Comparison of ENCODE assay signal across 23 mouse cellular contexts in genomic region chr12:54890426-54890825, GRCm38 (mm10). TPM values are rescaled to one million over a fixed set of nuclear protein-coding genes. Genes with fewer than 3 reads are reported as not detected.
DNase-seq lines count a peak whose midpoint lies in the region; ATAC-seq and TF ChIP-seq lines count a peak whose summit lies in the region.
"Had no signal": no experiment of that assay in that cellular context is flagged by ENCODE, and none has a peak within 500 bp of the region (broad histone marks: within the 10 kb centered on the region; RNA-seq: fewer than 3 reads in every experiment).

No protein-coding gene starts in this region.

- no peak overlapping the region for H3K4me2 ChIP-seq in kidney, embryonic 16.5 days (replicated peaks; ENCODE audit: low read depth, low read length)
- H3K4me2 ChIP-seq in lung, postnatal 0 days (replicated peaks; ENCODE audit: low read depth, low read length) = no peak overlapping the region
- H3K4me2 ChIP-seq: embryonic facial prominence, embryonic 15.5 days; heart, embryonic 13.5 days; hindbrain, embryonic 13.5 days; limb, embryonic 15.5 days; neural tube, embryonic 15.5 days had no signal

- TF ChIP-seq POLR2A in kidney, adult 2 months (IDR thresholded peaks at IDR 0.05; ENCODE audit: low read depth, low read length) = no peak

- no peaks in the 10 kb centered on the region for H3K27me3 ChIP-seq in kidney, adult 2 months (replicated peaks; ENCODE audit: control insufficient read depth, insufficient read depth, low read length)
- H3K27me3 ChIP-seq in kidney, embryonic 16.5 days (ENCODE audit: insufficient read depth, low read length) = no peaks in the 10 kb centered on the region
- H3K27me3 ChIP-seq in lung, postnatal 0 days (replicated peaks; ENCODE audit: insufficient read depth, low read length) = no peaks in the 10 kb centered on the region
- H3K27me3 ChIP-seq: embryonic facial prominence, embryonic 15.5 days; heart, embryonic 13.5 days; hindbrain, embryonic 13.5 days; limb, embryonic 15.5 days; neural tube, embryonic 15.5 days had no signal

- ATAC-seq in kidney, embryonic 16.5 days (ENCODE audit: low FRiP score, low TSS enrichment) = no peak
- no peak for ATAC-seq in lung, postnatal 0 days
- ATAC-seq: activated CD4-positive, CD25-positive, alpha-beta regulatory T cell, adult 4 months; forebrain, postnatal 0 days; midbrain, embryonic 16.5 days had no signal

- TF ChIP-seq CTCF in kidney, adult 2 months (conservative IDR thresholded peaks at IDR 0.05; ENCODE audit: insufficient read depth, insufficient read length, low read depth, low read length) = 0 out of 2 replicates have a peak, but pooled peaks have one; percentile 11
- peak; percentile 20; the same call in 1 of the 2 replicates for TF ChIP-seq CTCF in lung, postnatal 0 days (IDR thresholded peaks at IDR 0.05)

- 100% methylated on average over 2 of the region's 2 CpGs for WGBS in kidney, adult 2 months
- 100% methylated on average over 2 of the region's 2 CpGs for WGBS in kidney, embryonic 16.5 days
- WGBS in lung, postnatal 0 days = 100% methylated on average over 2 of the region's 2 CpGs

- no peaks in the 10 kb centered on the region for H3K9me3 ChIP-seq in kidney, embryonic 16.5 days (ENCODE audit: low read length)
- H3K9me3 ChIP-seq in lung, postnatal 0 days (ENCODE audit: low read length) = no peaks in the 10 kb centered on the region
- H3K9me3 ChIP-seq: embryonic facial prominence, embryonic 15.5 days; forebrain, embryonic 10.5 days; heart, embryonic 13.5 days; hindbrain, embryonic 13.5 days; limb, embryonic 15.5 days; neural tube, embryonic 15.5 days had no signal

- H3K4me3 ChIP-seq in kidney, adult 2 months (ENCODE audit: insufficient read depth, low read depth, low read length) = no peak overlapping the region
- no peak overlapping the region for H3K4me3 ChIP-seq in kidney, embryonic 16.5 days (ENCODE audit: low read length)
- no peak overlapping the region for H3K4me3 ChIP-seq in lung, postnatal 0 days (ENCODE audit: low read depth, low read length)
- H3K4me3 ChIP-seq: embryonic facial prominence, embryonic 15.5 days; forebrain, embryonic 10.5 days; heart, embryonic 13.5 days; hindbrain, embryonic 13.5 days; limb, embryonic 15.5 days; neural tube, embryonic 15.5 days had no signal

- no peak for DNase-seq in kidney, adult 2 months
- DNase-seq in lung, postnatal 0 days (ENCODE audit: low spot score) = no peak
- DNase-seq in lung, postnatal 14 days = no peak
- DNase-seq in ZHBTc4 (ENCODE audit: low read depth, low spot score) = peak; percentile 45
- no peak for DNase-seq in gastrocnemius, adult 18-20 months (ENCODE audit: low spot score)
- no peak for DNase-seq in spleen, adult 18-20 months
- no peak for DNase-seq in retina, postnatal 1 day
- DNase-seq: adrenal gland, postnatal 14 days; cerebellum, adult 11-12 months; cerebellum, postnatal 25 days; embryo, embryonic 11 days; forebrain, postnatal 0 days; kidney, postnatal 10 days; right cerebral cortex, postnatal 25 days had no signal

- H3K27ac ChIP-seq in kidney, adult 2 months (ENCODE audit: insufficient read depth, low read depth, low read length) = no peak overlapping the region
- H3K27ac ChIP-seq in kidney, embryonic 16.5 days (ENCODE audit: low read length) = no peak overlapping the region
- no peak overlapping the region for H3K27ac ChIP-seq in lung, postnatal 0 days (ENCODE audit: low read length)
- H3K27ac ChIP-seq: embryonic facial prominence, embryonic 15.5 days; forebrain, embryonic 10.5 days; heart, embryonic 13.5 days; hindbrain, embryonic 13.5 days; limb, embryonic 15.5 days; neural tube, embryonic 15.5 days had no signal

- TF ChIP-seq EP300 in lung, postnatal 0 days (IDR thresholded peaks at IDR 0.05) = no peak

- H3K4me1 ChIP-seq in kidney, adult 2 months (ENCODE audit: control insufficient read depth, insufficient read depth, low read length) = no peaks in the 10 kb centered on the region
- no peaks in the 10 kb centered on the region for H3K4me1 ChIP-seq in kidney, embryonic 16.5 days (ENCODE audit: insufficient read depth, low read length)
- H3K4me1 ChIP-seq in lung, postnatal 0 days (ENCODE audit: insufficient read depth, low read depth, low read length) = no peaks in the 10 kb centered on the region
- H3K4me1 ChIP-seq: embryonic facial prominence, embryonic 15.5 days; forebrain, embryonic 10.5 days; heart, embryonic 13.5 days; hindbrain, embryonic 13.5 days; limb, embryonic 15.5 days; neural tube, embryonic 15.5 days had no signal

- H3K9ac ChIP-seq in kidney, embryonic 16.5 days (replicated peaks; ENCODE audit: low read length) = no peak overlapping the region
- no peak overlapping the region for H3K9ac ChIP-seq in lung, postnatal 0 days (replicated peaks; ENCODE audit: low read depth)
- H3K9ac ChIP-seq: embryonic facial prominence, embryonic 15.5 days; forebrain, postnatal 0 days; heart, embryonic 13.5 days; hindbrain, embryonic 13.5 days; limb, embryonic 15.5 days; neural tube, embryonic 15.5 days had no signal

- peaks cover 3% of the 10 kb centered on the region; the same call in 1 of the 2 replicates for H3K36me3 ChIP-seq in kidney, adult 2 months (ENCODE audit: control insufficient read depth, insufficient read depth, low read length)
- H3K36me3 ChIP-seq in kidney, embryonic 16.5 days (ENCODE audit: insufficient read depth, low read length) = peaks cover 6% of the 10 kb centered on the region; the same call in 1 of the 2 replicates
- H3K36me3 ChIP-seq in lung, postnatal 0 days (ENCODE audit: insufficient read depth, low read length) = peaks cover 3% of the 10 kb centered on the region; the same call in 1 of the 2 replicates
- H3K36me3 ChIP-seq: neural tube, embryonic 15.5 days had no signal

RNA-seq across cellular contexts. Expression of gene Cfl2, which starts 27.7 kb away (rescaled TPM):
- 18.4 and 39.0 TPM in 2 replicates for polyA plus RNA-seq in kidney, adult 2 months (2012; rRNA removed)
- 202 and 208 TPM in 2 replicates for polyA plus RNA-seq in kidney, embryonic 16.5 days (2015; fragmentation: Nextera tagmentation; extraction: Ambion mirVana)
- 122 and 129 TPM in 2 replicates for polyA plus RNA-seq in lung, postnatal 0 days (2015; fragmentation: Nextera tagmentation; extraction: Ambion mirVana)
- total RNA-seq in gastrocnemius, adult 18-20 months (2021) = 100 to 1,000 TPM; 462 to 524 TPM
